Mouse (Mus musculus) kidney, embryonic 15.5 days (tissue): ENCODE results near the gene Nfx1. TPM values are rescaled to one million over a fixed set of nuclear protein-coding genes. Genes with fewer than 3 reads are reported as not detected.

Experiments
- ATAC-seq: fragments of 200-750 bp; cut with Nextera tagmentation; replicated peaks from 2 replicates; pipeline ENCODE4 v1.8.0; 2017; ENCODE audit warnings: moderate TSS enrichment; ENCODE audit not compliant: low FRiP score
- H3K27ac ChIP-seq: fragments of 300-500 bp; sonication (generic); 2 replicates; pipeline ENCODE4 v1.5.1; 2015; ENCODE audit warnings: mild to moderate bottlenecking, inconsistent platforms
- H3K27me3 ChIP-seq: fragments of 300-500 bp; sonication (generic); 2 replicates; pipeline ENCODE4 v1.6.1; 2015; ENCODE audit warnings: inconsistent platforms
- H3K36me3 ChIP-seq: fragments of 300-500 bp; sonication (generic); 2 replicates; pipeline ENCODE4 v1.6.1; 2015; ENCODE audit warnings: inconsistent platforms
- H3K4me1 ChIP-seq: fragments of 300-500 bp; sonication (generic); 2 replicates; pipeline ENCODE4 v1.6.1; 2015; ENCODE audit warnings: inconsistent platforms
- H3K4me2 ChIP-seq: fragments of 300-500 bp; sonication (generic); 2 replicates; pipeline ENCODE4 v1.6.1; 2015; ENCODE audit warnings: moderate library complexity, mild to moderate bottlenecking, inconsistent platforms
- H3K4me3 ChIP-seq: fragments of 300-500 bp; sonication (generic); replicated peaks from 2 replicates; pipeline ENCODE4 v1.5.1; 2015; ENCODE audit warnings: mild to moderate bottlenecking, inconsistent platforms
- H3K9ac ChIP-seq: fragments of 300-500 bp; sonication (generic); 2 replicates; pipeline ENCODE4 v1.6.1; 2015; ENCODE audit warnings: mild to moderate bottlenecking, inconsistent platforms
- H3K9me3 ChIP-seq: fragments of 300-500 bp; sonication (generic); replicated peaks from 2 replicates; pipeline ENCODE4 v1.6.1; 2016; ENCODE audit warnings: inconsistent platforms
- WGBS: fragments of 180-500 bp; shearing (Covaris S2); methylation state at CpG from one replicate; pipeline ENCODE4 v1.1.7; 2015; ENCODE audit warnings: mixed read lengths; 5-methylcytosine and 5-hydroxymethylcytosine counted together
- polyA plus RNA-seq: library from polyadenylated mRNA; unstranded; fragments of >200 nt; fragmentation: Nextera tagmentation; extraction: Ambion mirVana; gene quantifications from 2 replicates; pipeline ENCODE4 v1.2.1, GENCODE M21; 2015

Nfx1 gene
- polyA plus RNA-seq, 1 experiment from 2014 or later: 87.3 TPM

GRCm38 (mm10) chr4:40979430-40979829 lies 8.7 kb downstream of the Nfx1 start:
- H3K9me3 ChIP-seq: no peaks in the 10 kb centered on the region
- 97% methylated on average over 1 of the region's 1 CpGs for WGBS
- H3K27me3 ChIP-seq: no peaks in the 10 kb centered on the region
- H3K4me2 ChIP-seq: no peak overlapping the region
- H3K9ac ChIP-seq: no peak overlapping the region
- H3K4me1 ChIP-seq: no peaks in the 10 kb centered on the region
- ATAC-seq: no peak
- no peak overlapping the region for H3K4me3 ChIP-seq
- H3K36me3 ChIP-seq: peaks cover 92% of the 10 kb centered on the region
- no peak overlapping the region for H3K27ac ChIP-seq

- H3K4me1 ChIP-seq: no peaks in the 10 kb centered on the region
- H3K9ac ChIP-seq: no peak overlapping the region
- peaks cover 96% of the 10 kb centered on the region for H3K36me3 ChIP-seq
- WGBS: 50% methylated on average over 3 of the region's 3 CpGs
- H3K4me3 ChIP-seq: no peak overlapping the region
- H3K9me3 ChIP-seq: no peaks in the 10 kb centered on the region
- no peak for ATAC-seq
- H3K27ac ChIP-seq: no peak overlapping the region
- no peak overlapping the region for H3K4me2 ChIP-seq
- H3K27me3 ChIP-seq: no peaks in the 10 kb centered on the region
Measured at GRCm38 (mm10) chr4:40982486-40982885, 11.8 kb downstream of the Nfx1 start.

GRCm38 (mm10) chr4:40983686-40984085 lies 13.0 kb downstream of the Nfx1 start:
- 87% methylated on average over 1 of the region's 1 CpGs for WGBS
- peaks cover 96% of the 10 kb centered on the region for H3K36me3 ChIP-seq

GRCm38 (mm10) chr4:40989633-40990032 lies 18.9 kb downstream of the Nfx1 start:
- H3K4me3 ChIP-seq: no peak overlapping the region
- no peak overlapping the region for H3K27ac ChIP-seq
- H3K9ac ChIP-seq: no peak overlapping the region
- H3K9me3 ChIP-seq: no peaks in the 10 kb centered on the region
- ATAC-seq: no peak
- H3K36me3 ChIP-seq: peaks cover 96% of the 10 kb centered on the region
- no peaks in the 10 kb centered on the region for H3K4me1 ChIP-seq
- no peak overlapping the region for H3K4me2 ChIP-seq
- 90% methylated on average over 6 of the region's 6 CpGs for WGBS
- no peaks in the 10 kb centered on the region for H3K27me3 ChIP-seq

More at GRCm38 (mm10) chr4:40983686-40984085, 13.0 kb downstream of the Nfx1 start:
- Histone ChIP-seq H3K9ac (no peak overlapping the region), H3K4me1 (no peaks in the 10 kb centered on the region), H3K27ac (no peak overlapping the region), H3K27me3 (no peaks in the 10 kb centered on the region), H3K4me2 (no peak overlapping the region), H3K9me3 (no peaks in the 10 kb centered on the region), H3K4me3 (no peak overlapping the region)
- no peak for ATAC-seq

- no peak overlapping the region for H3K4me3 ChIP-seq
- no peak for ATAC-seq
- H3K9ac ChIP-seq: no peak overlapping the region
- H3K36me3 ChIP-seq: peaks cover 98% of the 10 kb centered on the region
- no peaks in the 10 kb centered on the region for H3K9me3 ChIP-seq
- no peaks in the 10 kb centered on the region for H3K4me1 ChIP-seq
- H3K4me2 ChIP-seq: no peak overlapping the region
- H3K27ac ChIP-seq: no peak overlapping the region
- no peaks in the 10 kb centered on the region for H3K27me3 ChIP-seq
- WGBS: 95% methylated on average over 6 of the region's 6 CpGs
Measured at GRCm38 (mm10) chr4:40996302-40996701, 25.6 kb downstream of the Nfx1 start.

DNA sequence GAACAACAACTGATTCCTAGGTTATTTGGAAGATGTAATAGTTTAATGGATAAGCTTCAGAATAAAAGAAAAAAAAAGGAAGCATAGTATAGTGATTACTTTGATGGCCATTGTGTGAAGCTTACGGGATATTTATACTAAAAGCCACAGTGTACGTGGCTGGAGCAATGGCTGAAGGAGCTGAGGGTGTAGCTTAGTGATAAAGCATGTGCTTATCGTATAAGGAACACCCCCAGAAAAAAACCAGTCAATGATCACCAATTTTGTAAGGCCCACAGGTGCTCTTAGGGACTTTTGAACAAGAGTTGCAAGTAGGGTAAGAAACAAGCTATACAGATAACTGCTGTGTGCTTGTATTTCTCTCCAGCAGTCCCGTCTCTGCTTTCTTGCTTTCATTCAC lies 27.2 kb downstream of the Nfx1 start:
- Histone ChIP-seq H3K9me3 (no peaks in the 10 kb centered on the region), H3K27ac (no peak overlapping the region), H3K4me1 (no peaks in the 10 kb centered on the region), H3K4me2 (no peak overlapping the region), H3K36me3 (peaks cover 96% of the 10 kb centered on the region), H3K9ac (no peak overlapping the region), H3K27me3 (no peaks in the 10 kb centered on the region), H3K4me3 (no peak overlapping the region)
- no peak for ATAC-seq
- WGBS: 94% methylated on average over 4 of the region's 4 CpGs

DNA sequence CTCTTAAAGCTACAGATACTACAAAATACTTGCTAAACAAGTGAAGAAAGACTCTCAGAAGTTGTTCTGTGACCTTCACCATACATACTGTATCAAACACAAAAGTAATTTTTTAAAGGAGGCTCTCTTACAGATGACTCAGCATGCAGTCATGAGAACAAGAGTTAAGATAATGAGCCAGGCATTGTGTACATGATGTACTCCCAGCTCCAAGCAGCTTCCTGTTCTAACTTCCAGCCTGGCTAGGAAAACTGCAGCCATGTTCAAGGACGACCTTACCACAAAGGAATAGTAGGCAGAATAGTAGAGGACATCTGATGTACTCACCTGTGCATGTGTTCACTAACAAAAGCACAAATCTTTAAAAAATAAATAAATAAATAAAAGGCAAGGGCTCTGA lies 29.6 kb downstream of the Nfx1 start:
- 78% methylated on average over 1 of the region's 1 CpGs for WGBS
- H3K9ac ChIP-seq: no peak overlapping the region

GRCm38 (mm10) chr4:41000842-41001639 lies 30.3 kb downstream of the Nfx1 start:
- Histone ChIP-seq H3K4me1 (no peaks in the 10 kb centered on the region), H3K9me3 (no peaks in the 10 kb centered on the region), H3K9ac (no peak overlapping the region), H3K27ac (no peak overlapping the region), H3K4me3 (no peak overlapping the region), H3K27me3 (no peaks in the 10 kb centered on the region), H3K36me3 (peaks cover 94% of the 10 kb centered on the region), H3K4me2 (no peak overlapping the region)
- 86% methylated on average over 9 of the region's 9 CpGs for WGBS
- ATAC-seq: no peak

More for the DNA sequence above, 29.6 kb downstream of the Nfx1 start:
- peaks cover 98% of the 10 kb centered on the region for H3K36me3 ChIP-seq
- no peaks in the 10 kb centered on the region for H3K27me3 ChIP-seq
- no peaks in the 10 kb centered on the region for H3K9me3 ChIP-seq
- no peak overlapping the region for H3K4me2 ChIP-seq
- ATAC-seq: no peak
- no peaks in the 10 kb centered on the region for H3K4me1 ChIP-seq
- no peak overlapping the region for H3K27ac ChIP-seq
- H3K4me3 ChIP-seq: no peak overlapping the region

- 95% methylated on average over 3 of the region's 3 CpGs for WGBS
Measured at GRCm38 (mm10) chr4:41013351-41013750, 42.6 kb downstream of the Nfx1 start.

DNA sequence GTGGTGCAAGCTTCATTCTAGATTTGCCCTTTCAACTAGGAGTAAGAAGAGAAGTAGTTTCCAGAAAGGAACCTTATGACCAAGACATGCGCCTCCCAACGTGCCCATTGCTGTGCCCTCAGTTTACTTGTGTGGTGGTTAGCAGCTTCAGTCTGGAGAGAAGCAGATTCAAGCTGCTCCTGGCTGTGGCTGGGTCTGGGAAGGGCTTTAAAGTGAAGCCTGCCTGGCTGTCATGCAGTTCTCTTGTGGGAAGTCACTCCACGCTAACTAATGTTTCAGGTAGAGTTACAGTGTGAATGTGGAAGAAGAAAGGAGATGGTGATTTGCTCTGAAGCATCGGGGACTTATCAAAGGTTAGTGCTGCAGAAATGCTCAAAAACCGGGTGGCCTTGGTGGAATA lies 45.1 kb downstream of the Nfx1 start:
- Histone ChIP-seq H3K4me2 (no peak overlapping the region), H3K36me3 (peaks cover 93% of the 10 kb centered on the region), H3K9ac (no peak overlapping the region), H3K27ac (no peak overlapping the region), H3K4me3 (no peak overlapping the region), H3K4me1 (no peaks in the 10 kb centered on the region), H3K9me3 (no peaks in the 10 kb centered on the region), H3K27me3 (no peaks in the 10 kb centered on the region)
- 94% methylated on average over 5 of the region's 5 CpGs for WGBS
- no peak for ATAC-seq

More at GRCm38 (mm10) chr4:41013351-41013750, 42.6 kb downstream of the Nfx1 start:
- no peak for ATAC-seq
- Histone ChIP-seq H3K36me3 (peaks cover 96% of the 10 kb centered on the region), H3K9me3 (no peaks in the 10 kb centered on the region), H3K9ac (no peak overlapping the region), H3K27ac (no peak overlapping the region), H3K4me3 (no peak overlapping the region), H3K27me3 (no peaks in the 10 kb centered on the region), H3K4me2 (no peak overlapping the region), H3K4me1 (no peaks in the 10 kb centered on the region)

DNA sequence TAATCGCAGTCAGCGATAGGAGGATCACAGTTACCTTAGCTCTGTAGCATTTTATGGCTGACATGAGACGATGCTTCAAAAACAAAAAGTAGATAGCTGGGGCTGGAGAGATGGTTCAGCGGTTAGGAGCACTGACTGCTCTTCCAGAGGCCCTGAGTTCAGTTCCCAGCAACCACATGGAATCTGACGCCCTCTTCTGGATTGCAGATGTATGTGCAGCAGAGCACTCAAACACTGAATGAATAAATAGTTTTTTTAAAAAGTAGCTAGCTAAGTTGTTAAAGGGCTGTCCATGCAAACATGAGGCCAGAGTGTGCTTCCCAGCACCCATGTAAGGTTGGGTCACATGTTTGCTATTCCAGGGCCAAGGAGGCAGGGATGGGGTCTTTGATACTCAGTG lies 50.4 kb downstream of the Nfx1 start:
- H3K36me3 ChIP-seq: peaks cover 87% of the 10 kb centered on the region
- no peak for ATAC-seq
- no peak overlapping the region for H3K9ac ChIP-seq

GRCm38 (mm10) chr4:41026086-41026787 lies 55.5 kb downstream of the Nfx1 start:
- H3K9me3 ChIP-seq: no peaks in the 10 kb centered on the region
- no peak overlapping the region for H3K4me3 ChIP-seq
- no peak overlapping the region for H3K27ac ChIP-seq
- no peak overlapping the region for H3K4me2 ChIP-seq
- no peak for ATAC-seq
- no peaks in the 10 kb centered on the region for H3K4me1 ChIP-seq
- H3K27me3 ChIP-seq: no peaks in the 10 kb centered on the region
- 51% methylated on average over 8 of the region's 8 CpGs for WGBS
- H3K36me3 ChIP-seq: peaks cover 61% of the 10 kb centered on the region
- no peak overlapping the region for H3K9ac ChIP-seq

More for the DNA sequence above, 50.4 kb downstream of the Nfx1 start:
- H3K4me2 ChIP-seq: no peak overlapping the region
- no peaks in the 10 kb centered on the region for H3K4me1 ChIP-seq
- 90% methylated on average over 5 of the region's 5 CpGs for WGBS
- no peaks in the 10 kb centered on the region for H3K27me3 ChIP-seq
- H3K4me3 ChIP-seq: no peak overlapping the region
- H3K9me3 ChIP-seq: no peaks in the 10 kb centered on the region
- H3K27ac ChIP-seq: no peak overlapping the region
